Mouse (Mus musculus) left cerebral cortex, postnatal 14 days (tissue): ENCODE data around the gene Ano6. TPM values are rescaled to one million over a fixed set of nuclear protein-coding genes. Genes with fewer than 3 reads are reported as not detected.

Experiments used
- DNase-seq, 2 experiments: peaks; one replicate each; pipeline ENCODE4 v3.0.0; 2021 to 2022; ENCODE audit warnings: low spot score in 2 of 2, mixed read lengths in 1 of 2
- intact Hi-C: fragments of 180-260 bp; cut with DNase I; formaldehyde crosslinking; loops from one replicate; pipeline ENCODE4 v1.15.1; 2025
- total RNA-seq, 2 experiments: library from RNA; stranded (reverse); gene quantifications; 2 replicates each; pipeline ENCODE4 v1.2.3; 2021

The Ano6 gene
- total RNA-seq, 2 experiments from 2014 or later: 16.9 to 22.0 TPM

- DNase-seq: no peak
Observed at GRCm38 (mm10) chr15:95945951-95946708, 155.5 kb downstream of the Ano6 start.

GRCm38 (mm10) chr15:95948411-95948810 lies 157.8 kb downstream of the Ano6 start:
- no peak for DNase-seq
- intact Hi-C loops: loop anchor here (10.0 kb wide), 1 partner anchor 174 kb away; no protein-coding TSS in a partner anchor

More at GRCm38 (mm10) chr15:95945951-95946708, 155.5 kb downstream of the Ano6 start:
- intact Hi-C loops: loop anchor here (10.0 kb wide), 1 partner anchor 171 kb away; no protein-coding TSS in a partner anchor

- no peak for DNase-seq
- intact Hi-C loops: loop anchor here (10.0 kb wide), 1 partner anchor 175 kb away; no protein-coding TSS in a partner anchor
Observed at GRCm38 (mm10) chr15:95949336-95949735, 158.7 kb downstream of the Ano6 start.

GRCm38 (mm10) chr15:95951497-95951896 lies 160.9 kb downstream of the Ano6 start:
- intact Hi-C loops: no loop called here
- no peak for DNase-seq

GRCm38 (mm10) chr15:95956692-95957091 lies 166.0 kb downstream of the Ano6 start:
- no peak for DNase-seq
- intact Hi-C loops: no loop called here

- intact Hi-C loops: no loop called here
- no peak for DNase-seq
Observed at GRCm38 (mm10) chr15:95962411-95963123, 171.9 kb downstream of the Ano6 start.

GRCm38 (mm10) chr15:95963124-95963482 lies 172.5 kb downstream of the Ano6 start:
- no peak for DNase-seq
- intact Hi-C loops: no loop called here

GRCm38 (mm10) chr15:95963533-95964250 lies 173.0 kb downstream of the Ano6 start:
- DNase-seq: peak in 1 of 2 experiments; percentile 20
- intact Hi-C loops: no loop called here

- intact Hi-C loops: no loop called here
- DNase-seq: no peak
Observed at GRCm38 (mm10) chr15:95964251-95964561, 173.6 kb downstream of the Ano6 start.

GRCm38 (mm10) chr15:95966979-95967378 lies 176.3 kb downstream of the Ano6 start:
- intact Hi-C loops: no loop called here
- DNase-seq: no peak

- no peak for DNase-seq
- intact Hi-C loops: no loop called here
Observed at GRCm38 (mm10) chr15:95967516-95968196, 177.0 kb downstream of the Ano6 start.

- intact Hi-C loops: no loop called here
- DNase-seq: no peak
Observed at GRCm38 (mm10) chr15:95969596-95969995, 179.0 kb downstream of the Ano6 start.

- intact Hi-C loops: no loop called here
- DNase-seq: no peak
Observed at GRCm38 (mm10) chr15:95970176-95970575, 179.5 kb downstream of the Ano6 start.

- no peak for DNase-seq
- intact Hi-C loops: no loop called here
Observed at GRCm38 (mm10) chr15:95970691-95971090, 180.0 kb downstream of the Ano6 start.

- no peak for DNase-seq
- intact Hi-C loops: no loop called here
Observed at GRCm38 (mm10) chr15:95971302-95971701, 180.7 kb downstream of the Ano6 start.

- DNase-seq: no peak
- intact Hi-C loops: no loop called here
Observed at GRCm38 (mm10) chr15:95972156-95972555, 181.5 kb downstream of the Ano6 start.

GRCm38 (mm10) chr15:95972621-95973020 lies 182.0 kb downstream of the Ano6 start:
- DNase-seq: no peak
- intact Hi-C loops: no loop called here

GRCm38 (mm10) chr15:95974021-95974597 lies 183.5 kb downstream of the Ano6 start:
- intact Hi-C loops: no loop called here
- no peak for DNase-seq

GRCm38 (mm10) chr15:95976156-95976876 lies 185.7 kb downstream of the Ano6 start:
- intact Hi-C loops: no loop called here
- no peak for DNase-seq
